Mouse (Mus musculus) forebrain, embryonic 14.5 days (tissue): ENCODE measurements at regions not wholly inside any gene's neighbourhood (a gene's known extent, or its start where the extent isn't known, plus 50 kb on each side); places are given as distances from the start of the nearest gene placed in this dataset.
"Not testable (repeated sequence)": the region's sequence is repeated elsewhere in the genome, so short reads cannot be mapped to it uniquely, and the experiment has no call there.

Source experiments
- ATAC-seq: fragments of 200-750 bp; cut with Nextera tagmentation; 2 replicates; pipeline ENCODE4 v1.8.0; 2017; ENCODE audit warnings: mild to moderate bottlenecking, moderate library complexity
- DNase-seq: peaks from one replicate; pipeline ENCODE4 v3.0.0-alpha.2; 2015; ENCODE audit warnings: low spot score
- H3K27ac ChIP-seq: fragments of 300-500 bp; sonication (generic); 2 replicates; pipeline ENCODE4 v1.5.1; 2014; ENCODE audit warnings: low read depth, mild to moderate bottlenecking, control low read depth, low read length, moderate library complexity
- H3K27me3 ChIP-seq: fragments of 300-500 bp; sonication (generic); replicated peaks from 2 replicates; pipeline ENCODE4 v1.6.1; 2014; ENCODE audit warnings: low read length, control low read depth, mixed read lengths; ENCODE audit not compliant: control insufficient read depth, insufficient read depth
- H3K36me3 ChIP-seq: fragments of 300-500 bp; sonication (generic); 2 replicates; pipeline ENCODE4 v1.6.1; 2014; ENCODE audit warnings: low read length, control low read depth; ENCODE audit not compliant: control insufficient read depth, insufficient read depth
- H3K4me1 ChIP-seq: fragments of 300-500 bp; sonication (generic); 2 replicates; pipeline ENCODE4 v1.6.1; 2014; ENCODE audit warnings: antibody characterized with exemption, low read length, control low read depth; ENCODE audit not compliant: control insufficient read depth, insufficient read depth
- H3K4me2 ChIP-seq: fragments of 300-500 bp; sonication (generic); 2 replicates; pipeline ENCODE4 v1.6.1; 2014; ENCODE audit warnings: mild to moderate bottlenecking, control low read depth, low read length
- H3K4me3 ChIP-seq: fragments of 300-500 bp; sonication (generic); 2 replicates; pipeline ENCODE4 v1.5.1; 2014; ENCODE audit warnings: low read depth, low read length, control low read depth
- H3K9ac ChIP-seq: fragments of 300-500 bp; sonication (generic); 2 replicates; pipeline ENCODE4 v1.6.1; 2014; ENCODE audit warnings: mild to moderate bottlenecking, low read length, control low read depth, moderate library complexity
- H3K9me3 ChIP-seq: fragments of 300-500 bp; sonication (generic); replicated peaks from 2 replicates; pipeline ENCODE4 v1.6.1; 2016; ENCODE audit warnings: low read length, control low read depth, mixed read lengths; ENCODE audit not compliant: control insufficient read depth
- WGBS: fragments of 180-500 bp; shearing (Covaris S2); extraction: QIAGEN DNeasy Blood & Tissue Kit; methylation state at CpG from one replicate; pipeline ENCODE4 v1.1.7; 2014; 5-methylcytosine and 5-hydroxymethylcytosine counted together

- WGBS, result 95% methylated on average over 3 of the region's 3 CpGs
- H3K4me2 ChIP-seq, H3K36me3 ChIP-seq: not testable (repeated sequence)
These were observed 197.8 kb upstream of the Atp10a start for GRCm38 (mm10) chr7:58458146-58458545.

GRCm38 (mm10) chr7:58460939-58461338 is 195.0 kb upstream of the Atp10a start:
- DNase-seq (no peak), ATAC-seq (no peak)
- H3K4me1 ChIP-seq, result no peaks in the 10 kb centered on the region

More at GRCm38 (mm10) chr7:58458146-58458545, 197.8 kb upstream of the Atp10a start:
- ATAC-seq, H3K4me1 ChIP-seq, H3K27ac ChIP-seq, H3K9me3 ChIP-seq, H3K4me3 ChIP-seq, DNase-seq, H3K9ac ChIP-seq, H3K27me3 ChIP-seq: not testable (repeated sequence)

DNA sequence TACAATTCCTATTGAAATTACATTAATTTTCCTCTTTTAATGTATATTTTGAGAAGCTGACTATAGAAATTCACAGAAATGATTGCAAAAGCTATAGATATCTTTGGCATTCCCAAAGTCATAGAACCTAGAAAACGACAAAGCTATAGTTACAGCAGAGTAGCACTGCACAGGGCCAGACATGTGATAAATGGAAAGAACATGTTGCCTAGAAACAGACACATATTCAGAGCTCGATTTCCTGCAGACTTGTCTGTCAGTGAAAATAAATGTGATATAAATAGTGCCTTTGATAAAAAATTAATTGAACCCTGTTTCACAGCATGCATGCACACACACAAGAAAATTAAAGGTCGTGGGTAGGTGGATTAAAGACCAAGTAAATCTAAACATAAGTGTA is 182.8 kb upstream of the Atp10a start:
- no peak overlapping the region for H3K4me3 ChIP-seq
- DNase-seq (peak; percentile 25), ATAC-seq (no peak; the same call in 1 of the 2 replicates)
- no peak overlapping the region for H3K9ac ChIP-seq
- no peaks in the 10 kb centered on the region for H3K27me3 ChIP-seq
- no peaks in the 10 kb centered on the region for H3K9me3 ChIP-seq
- no peaks in the 10 kb centered on the region for H3K36me3 ChIP-seq
- H3K27ac ChIP-seq, result no peak overlapping the region
- no peak overlapping the region for H3K4me2 ChIP-seq
- no peaks in the 10 kb centered on the region for H3K4me1 ChIP-seq
- WGBS, result 52% methylated on average over 3 of the region's 3 CpGs

More at GRCm38 (mm10) chr7:58460939-58461338, 195.0 kb upstream of the Atp10a start:
- Histone ChIP-seq H3K4me2 (no peak overlapping the region), H3K9me3 (no peaks in the 10 kb centered on the region), H3K9ac (no peak overlapping the region), H3K27ac (no peak overlapping the region), H3K27me3 (no peaks in the 10 kb centered on the region), H3K4me3 (no peak overlapping the region), H3K36me3 (no peaks in the 10 kb centered on the region)
- 86% methylated on average over 2 of the region's 2 CpGs for WGBS

- Histone ChIP-seq H3K9me3 (no peaks in the 10 kb centered on the region), H3K9ac (no peak overlapping the region), H3K27ac (no peak overlapping the region), H3K36me3 (no peaks in the 10 kb centered on the region), H3K4me3 (no peak overlapping the region), H3K27me3 (no peaks in the 10 kb centered on the region), H3K4me1 (no peaks in the 10 kb centered on the region), H3K4me2 (no peak overlapping the region)
- ATAC-seq, result no peak
- DNase-seq, result no peak
- WGBS, result 81% methylated on average over 2 of the region's 2 CpGs
These were observed 180.8 kb upstream of the Atp10a start for GRCm38 (mm10) chr7:58475139-58475538.

- Histone ChIP-seq H3K9me3 (no peaks in the 10 kb centered on the region), H3K4me3 (no peak overlapping the region), H3K27ac (0 out of 2 replicates have a peak overlapping the region, but pooled peaks have one; percentile 10), H3K9ac (no peak overlapping the region), H3K27me3 (no peaks in the 10 kb centered on the region), H3K36me3 (no peaks in the 10 kb centered on the region), H3K4me2 (no peak overlapping the region), H3K4me1 (no peaks in the 10 kb centered on the region)
- DNase-seq (peak; percentile 63), ATAC-seq (peak; percentile 65; the same call in 1 of the 2 replicates)
- WGBS, result 35% methylated on average over 2 of the region's 2 CpGs
These were observed 167.7 kb upstream of the Atp10a start for GRCm38 (mm10) chr7:58488250-58488649.
